Mouse (Mus musculus) lung, adult 2 months (tissue): Measurements from ENCODE around the gene Zfp180. TPM values are rescaled to one million over a fixed set of nuclear protein-coding genes. Genes with fewer than 3 reads are reported as not detected.
A peak's percentile ranks its signal among the peaks of the same experiment; 100 is the strongest.

Experiments used
- DNase-seq: peaks from one replicate; pipeline ENCODE4 v3.0.0; 2022
- H3K4me1 ChIP-seq: fragments of 200-500 bp; 2 replicates; pipeline ENCODE4 v1.6.1; 2011; ENCODE audit warnings: low read length; ENCODE audit not compliant: control insufficient read depth, insufficient read depth
- H3K4me3 ChIP-seq: fragments of 200-500 bp; replicated peaks from 2 replicates; pipeline ENCODE3; 2011; ENCODE audit warnings: low read depth, mild to moderate bottlenecking, control low read depth, low read length; ENCODE audit errors: extremely low read depth
- CTCF ChIP-seq: fragments of 200-500 bp; IDR thresholded peaks from 2 replicates; pipeline ENCODE4 v1.5.1; 2011; ENCODE audit warnings: mild to moderate bottlenecking, low read length, control low read depth; ENCODE audit not compliant: insufficient read depth
- POLR2A ChIP-seq: fragments of 200-500 bp; IDR thresholded peaks from 2 replicates; pipeline ENCODE4 v1.6.1; 2011; ENCODE audit warnings: low read depth, mild to moderate bottlenecking, control low read depth, low read length, borderline replicate concordance; ENCODE audit errors: extremely low read depth
- WGBS: fragments of 180-500 bp; shearing (Covaris S2); methylation state at CpG from one replicate; pipeline ENCODE4 v1.1.7; 2018; 5-methylcytosine and 5-hydroxymethylcytosine counted together
- polyA plus RNA-seq: library from polyadenylated mRNA; depleted of rRNA; stranded (reverse); fragments of >200 nt; gene quantifications from 2 replicates; pipeline ENCODE4 v1.2.3, GENCODE M21; 2012; rRNA removed

The Zfp180 gene
- polyA plus RNA-seq, 1 experiment, result 16.7 TPM

- peak; percentile 38 for DNase-seq
- H3K4me3 ChIP-seq, result peak overlapping the region; percentile 84
- WGBS, result 11% methylated on average over 9 of the region's 9 CpGs
- TF ChIP-seq CTCF (no peak), POLR2A (no peak)
- no peaks in the 10 kb centered on the region for H3K4me1 ChIP-seq
These were observed 30.0 kb downstream of the Zfp180 start for GRCm38 (mm10) chr7:24111772-24112155.

DNA sequence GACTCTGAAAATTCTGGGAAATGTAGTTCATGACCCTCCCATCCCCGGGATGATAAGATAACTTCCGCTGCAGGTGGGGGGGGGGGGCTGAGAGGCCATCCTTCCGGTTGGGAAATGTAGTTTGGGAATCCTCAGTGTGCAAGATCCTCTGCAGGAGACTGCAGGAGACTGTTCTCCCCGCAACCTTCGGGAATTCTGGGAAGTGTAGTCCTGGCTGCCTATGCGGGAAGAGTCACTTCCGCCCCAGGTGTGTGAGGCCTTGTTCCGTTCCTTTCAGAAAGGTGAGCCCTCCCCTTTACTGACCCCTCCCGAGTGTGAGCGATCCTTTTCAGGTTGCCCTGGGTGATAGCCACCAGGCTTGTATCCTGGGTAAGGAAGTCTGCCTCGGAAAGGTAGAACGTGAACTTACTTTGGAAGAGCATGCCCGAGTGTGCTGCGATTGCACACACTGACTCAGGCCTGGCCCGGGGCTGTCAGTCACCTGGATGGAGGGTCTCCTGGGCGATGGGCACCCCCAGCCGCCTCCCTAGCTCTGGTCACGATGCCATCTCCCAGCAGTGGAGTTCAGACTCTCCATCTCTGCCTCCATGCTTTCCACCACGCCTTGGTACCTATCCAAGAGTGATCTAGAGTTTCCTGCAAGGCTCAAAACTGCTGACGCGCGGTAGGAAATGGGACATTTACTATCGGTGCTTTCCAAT is 30.6 kb downstream of the Zfp180 start, which contains the start of gene Zfp112:
Gene Zfp112, plus strand, starts transcription at position 159 of the 701 bp plus-strand sequence.
- H3K4me3 ChIP-seq, result peak within 1 kb of the TSS; percentile 84
- H3K4me1 ChIP-seq, result no peaks in the 10 kb centered on the region
- peak; percentile 47; the same call in 1 of the 2 replicates for TF ChIP-seq POLR2A
- no peak for TF ChIP-seq CTCF
- under 1% methylated on average over 23 of the region's 23 CpGs for WGBS
- DNase-seq, result peak; percentile 75

- WGBS, result 12% methylated on average over 12 of the region's 12 CpGs
- no peak for TF ChIP-seq CTCF
- no peak for TF ChIP-seq POLR2A
- Histone ChIP-seq H3K4me1 (no peaks in the 10 kb centered on the region), H3K4me3 (peak overlapping the region; percentile 84)
- DNase-seq, result peak; percentile 47
These were observed 31.3 kb downstream of the Zfp180 start for GRCm38 (mm10) chr7:24113001-24113400.

DNA sequence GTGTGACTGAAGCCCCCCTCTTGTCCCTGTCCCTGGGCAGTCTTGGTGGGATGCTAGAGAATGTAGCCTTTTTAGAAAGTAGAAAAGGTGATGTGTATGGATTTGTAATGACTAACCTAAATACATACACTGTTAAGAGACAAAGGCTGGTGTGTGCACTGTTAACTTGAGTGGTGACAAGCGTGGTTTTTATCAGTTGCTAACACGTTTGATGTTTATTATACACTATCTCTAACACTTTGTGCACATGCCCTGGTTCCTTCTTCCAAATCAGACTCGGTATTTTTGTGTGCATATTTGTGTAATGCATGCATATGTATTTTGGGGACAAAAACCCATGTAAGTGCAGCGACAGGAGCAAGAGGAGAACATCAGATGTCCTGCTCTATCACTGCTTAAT is 34.9 kb downstream of the Zfp180 start:
- H3K4me3 ChIP-seq, result no peak overlapping the region
- H3K4me1 ChIP-seq, result no peaks in the 10 kb centered on the region
- 65% methylated on average over 4 of the region's 4 CpGs for WGBS
- DNase-seq, result no peak
- TF ChIP-seq CTCF (no peak), POLR2A (no peak)

GRCm38 (mm10) chr7:24133425-24133995 is 51.8 kb downstream of the Zfp180 start:
- TF ChIP-seq POLR2A (no peak), CTCF (no peak)
- peak overlapping the region; percentile 84 for H3K4me3 ChIP-seq
- DNase-seq, result no peak
- 18% methylated on average over 6 of the region's 6 CpGs for WGBS
- H3K4me1 ChIP-seq, result peaks cover 7% of the 10 kb centered on the region

DNA sequence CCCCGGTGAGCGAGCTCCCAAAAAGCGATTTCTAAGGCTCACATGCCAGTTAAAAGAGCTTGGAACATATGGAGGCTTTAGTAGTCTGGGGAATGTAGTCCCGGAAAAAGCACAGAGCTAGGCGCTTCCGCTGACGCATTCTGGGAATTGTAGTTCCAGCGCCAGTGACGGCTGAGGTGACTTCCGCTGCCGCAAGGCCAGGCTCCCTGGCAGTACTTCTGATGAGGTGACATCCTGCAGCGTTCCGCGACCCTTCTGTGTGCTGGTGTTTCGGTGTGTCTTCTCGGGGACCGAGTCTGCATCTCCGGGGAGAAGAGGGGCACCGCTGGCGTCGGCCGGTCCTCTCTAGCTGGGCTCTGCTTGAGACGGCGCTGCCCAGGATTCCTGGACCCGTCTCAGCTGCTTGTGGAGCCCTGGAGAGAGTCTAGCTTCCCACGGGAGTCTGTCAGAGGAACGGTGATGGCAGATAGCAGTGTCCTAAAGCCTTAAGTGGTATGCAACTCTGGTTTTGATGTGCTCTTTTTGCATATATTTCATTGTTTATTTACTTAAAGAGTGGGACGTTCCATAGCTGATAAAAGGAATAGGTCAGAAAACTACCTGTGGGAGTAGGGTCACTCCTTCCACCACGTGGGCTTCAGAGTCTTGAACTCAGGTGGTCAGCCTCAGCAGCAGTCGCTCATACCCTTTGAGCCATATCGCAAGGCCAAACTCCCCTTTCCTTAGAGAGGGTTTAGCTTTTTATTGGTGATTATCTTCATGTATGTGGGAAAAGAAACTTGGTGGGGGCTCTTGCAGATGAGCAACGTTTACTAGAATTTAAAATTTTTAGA is 52.5 kb downstream of the Zfp180 start, which contains the start of gene Zfp235:
Gene Zfp235, plus strand, starts transcription at position 174 of the 833 bp plus-strand sequence.
- peak; percentile 82 for DNase-seq
- peaks cover 7% of the 10 kb centered on the region for H3K4me1 ChIP-seq
- WGBS, result 2% methylated on average over 32 of the region's 32 CpGs
- TF ChIP-seq POLR2A (peak; percentile 86; the same call in 1 of the 2 replicates), CTCF (no peak)
- H3K4me3 ChIP-seq, result peak within 1 kb of the TSS; percentile 84

- WGBS, result 82% methylated on average over 6 of the region's 6 CpGs
- DNase-seq, result no peak
- TF ChIP-seq CTCF (no peak), POLR2A (no peak)
- H3K4me3 ChIP-seq, result no peak overlapping the region
- H3K4me1 ChIP-seq, result no peaks in the 10 kb centered on the region
These were observed 60.8 kb downstream of the Zfp180 start for GRCm38 (mm10) chr7:24142566-24142965.

- no peak for TF ChIP-seq POLR2A
- no peak for TF ChIP-seq CTCF
- Histone ChIP-seq H3K4me1 (no peaks in the 10 kb centered on the region), H3K4me3 (no peak overlapping the region)
- WGBS, result 11% methylated on average over 1 of the region's 1 CpGs
- no peak for DNase-seq
These were observed 71.5 kb downstream of the Zfp180 start for GRCm38 (mm10) chr7:24153272-24153671.

Other genes starting within 250 kb of the Zfp180 start
- not detected in 2 replicates for gene Vmn1r176, start 244.6 kb upstream of the Zfp180 start, polyA plus RNA-seq
- gene Vmn1r177, start 215.5 kb upstream of the Zfp180 start, polyA plus RNA-seq, result not detected in 2 replicates
- not detected in 2 replicates for gene Vmn1r178, start 189.9 kb upstream of the Zfp180 start, polyA plus RNA-seq
- not detected in 2 replicates for gene Vmn1r179, start 154.9 kb upstream of the Zfp180 start, polyA plus RNA-seq
- not detected in 2 replicates for gene Vmn1r180, start 131.3 kb upstream of the Zfp180 start, polyA plus RNA-seq
- not detected in 2 replicates for gene Vmn1r181, start 107.3 kb upstream of the Zfp180 start, polyA plus RNA-seq
- gene V1rd19, start 80.2 kb upstream of the Zfp180 start, polyA plus RNA-seq, result not detected in 2 replicates
- gene Vmn1r183, start 28.7 kb upstream of the Zfp180 start, polyA plus RNA-seq, result not detected in 2 replicates
- 1.3 and 1.7 TPM in 2 replicates for gene Zfp112, start 30.4 kb downstream of the Zfp180 start, polyA plus RNA-seq
- gene Zfp235, start 52.2 kb downstream of the Zfp180 start, polyA plus RNA-seq, result 4.8 and 7.5 TPM in 2 replicates
- gene Zfp114, start 93.1 kb downstream of the Zfp180 start, polyA plus RNA-seq, result 0.12 and 0.22 TPM in 2 replicates
- 2.0 and 2.4 TPM in 2 replicates for gene Zfp111, start 129.5 kb downstream of the Zfp180 start, polyA plus RNA-seq
- gene Zfp109, start 155.6 kb downstream of the Zfp180 start, polyA plus RNA-seq, result 1.4 and 1.7 TPM in 2 replicates
- gene Zfp108, start 172.9 kb downstream of the Zfp180 start, polyA plus RNA-seq, result 0.76 and 0.83 TPM in 2 replicates
- 1.5 and 1.6 TPM in 2 replicates for gene Zfp93, start 188.5 kb downstream of the Zfp180 start, polyA plus RNA-seq
- 5.1 and 8.7 TPM in 2 replicates for gene Zfp61, start 219.3 kb downstream of the Zfp180 start, polyA plus RNA-seq
- 3.9 and 9.0 TPM in 2 replicates for gene Zfp94, start 234.7 kb downstream of the Zfp180 start, polyA plus RNA-seq